Mouse (Mus musculus): Measurements from ENCODE around the gene Dolk. TPM values are rescaled to one million over a fixed set of nuclear protein-coding genes. Genes with fewer than 3 reads are reported as not detected.

Gene Dolk
- total and polyA plus RNA-seq, 3 experiments = 18.5 to 21.7 TPM; not detected in 1

DNA sequence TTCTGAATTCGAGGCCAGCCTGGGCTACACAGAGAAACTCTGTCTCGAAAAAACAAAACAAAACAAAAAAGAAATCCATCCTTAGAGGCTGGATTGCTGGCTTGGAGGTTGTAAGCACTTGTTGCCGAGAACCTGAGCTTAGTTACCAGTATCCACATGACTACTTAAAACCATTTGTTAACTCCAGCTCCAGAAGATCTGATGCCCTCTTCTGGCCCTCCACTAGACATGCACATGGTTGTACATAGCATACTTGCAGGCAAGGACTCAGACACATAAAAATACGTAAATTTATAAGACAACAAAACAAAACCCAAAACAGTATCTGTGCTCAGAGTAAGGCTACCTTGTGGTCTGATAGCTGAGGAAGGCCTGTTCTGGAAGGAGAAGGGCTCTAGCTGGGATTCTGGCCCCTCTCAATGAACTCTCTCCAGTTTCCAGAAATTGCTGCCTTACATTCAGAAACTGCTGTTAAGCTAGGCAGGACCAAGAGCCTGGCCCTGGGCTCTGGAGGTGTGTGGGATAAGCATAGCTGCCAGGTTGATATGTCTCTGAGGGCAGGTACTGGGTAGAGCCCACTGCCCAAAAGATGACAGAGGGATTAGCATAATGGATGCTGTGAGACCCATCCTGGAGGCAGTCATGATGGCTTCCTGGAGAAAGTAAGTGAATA, 24.9 kb downstream of the Dolk start:
- Histone ChIP-seq H3K36me3 (ENCODE audit: control insufficient read depth in 1 of 2, insufficient read depth in 2 of 2, low read length in 2 of 2) (peaks cover 0 to 14% of the 10 kb centered on the region in 2 experiments; a peak in 3 of 4 replicates), H3K9me3 (replicated peaks; ENCODE audit: insufficient read depth, low read length) (no peaks in the 10 kb centered on the region), H3K4me1 (ENCODE audit: control insufficient read depth in 1 of 2, insufficient read depth in 2 of 2, low read length in 2 of 2) (peaks cover 10 to 14% of the 10 kb centered on the region in 2 experiments), H3K9ac (ENCODE audit: control insufficient read depth, low read depth, low read length, poor library complexity, severe bottlenecking) (no peak overlapping the region), H3K27me3 (ENCODE audit: control insufficient read depth in 1 of 2, insufficient read depth in 2 of 2, low read length in 2 of 2) (no peaks in the 10 kb centered on the region), H3K27ac (ENCODE audit: control insufficient read depth, low read depth, low read length) (no peak overlapping the region), H3K79me2 (ENCODE audit: control insufficient read depth, insufficient read depth, low read length, poor library complexity) (no peaks in the 10 kb centered on the region; the same call in 1 of the 2 replicates), H3K4me3 (ENCODE audit: control insufficient read depth in 1 of 2, insufficient read depth in 1 of 2, low read depth in 2 of 2, low read length in 2 of 2) (no peak overlapping the region)
- TF ChIP-seq USF2 (IDR thresholded peaks at IDR 0.05; ENCODE audit: borderline replicate concordance in 1 of 2, insufficient read depth in 1 of 2, low read depth in 1 of 2, low read length in 2 of 2) (no peak), CTCF (IDR thresholded peaks at IDR 0.05 in 2 of 3, conservative IDR thresholded peaks at IDR 0.05 in 1 of 3; ENCODE audit: control insufficient read depth in 1 of 3, insufficient read depth in 1 of 3, low read depth in 2 of 3, low read length in 3 of 3, poor library complexity in 1 of 3, severe bottlenecking in 1 of 3) (peak in 1 of 3 experiments; percentile 38; a peak in 2 of 6 replicates), SMC3 (IDR thresholded peaks at IDR 0.05; ENCODE audit: low read depth, low read length) (peak; percentile 32; the same call in 1 of the 2 replicates)
- peak; percentile 37 for DNase-seq (ENCODE audit: low read depth, low spot score)

DNA sequence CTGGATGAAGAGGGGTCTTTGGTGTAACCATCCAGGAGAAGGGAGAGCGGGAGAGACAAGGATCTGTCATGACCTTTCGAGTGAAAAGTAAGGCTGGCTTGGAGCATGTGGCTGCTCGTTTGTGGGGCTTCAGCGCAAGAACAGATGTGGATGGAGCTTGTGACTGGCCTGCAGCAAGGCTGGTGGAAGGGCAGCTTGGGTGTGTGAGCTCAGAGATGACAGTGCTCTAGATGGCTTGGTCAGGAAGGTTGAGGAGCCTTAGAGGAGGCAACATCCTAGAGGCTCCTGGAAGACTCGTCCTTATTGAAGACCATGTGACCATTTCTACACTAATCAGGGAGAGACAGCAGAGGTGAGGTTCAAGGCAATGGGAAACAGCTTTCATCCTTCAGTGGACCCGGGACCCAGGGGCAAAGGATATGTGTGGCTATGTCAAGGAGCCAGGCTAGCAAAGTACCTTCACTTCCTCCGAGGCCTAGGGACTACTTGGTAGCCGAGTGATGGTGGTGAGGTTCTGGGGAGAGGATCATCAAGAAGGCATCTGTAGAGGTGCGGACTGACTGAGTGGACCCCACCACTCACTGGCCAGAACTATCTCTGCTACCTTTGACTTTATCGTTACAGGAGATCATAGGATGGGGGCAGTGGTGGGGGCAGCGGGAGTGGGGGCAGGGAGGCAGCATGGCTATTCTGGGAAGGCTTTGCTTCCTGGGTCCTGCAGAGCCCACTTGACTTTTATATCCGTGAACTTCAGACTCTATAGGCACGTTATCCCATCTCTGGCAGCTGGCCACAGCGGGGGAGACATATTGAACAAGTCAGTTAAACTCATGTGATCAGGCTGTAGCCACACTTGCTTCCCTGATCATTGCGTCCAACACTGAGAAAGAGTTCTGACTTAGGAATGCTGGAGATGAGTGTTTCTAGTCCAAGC, 26.7 kb downstream of the Dolk start:
- DNase-seq (ENCODE audit: low read depth, low spot score) = no peak
- TF ChIP-seq TAL1 (IDR thresholded peaks at IDR 0.05; ENCODE audit: low read length) (no peak), BHLHE40 (IDR thresholded peaks at IDR 0.05; ENCODE audit: borderline replicate concordance, low read depth, low read length) (no peak), ZMIZ1 (IDR thresholded peaks at IDR 0.05; ENCODE audit: low read depth, low read length) (no peak), MXI1 (IDR thresholded peaks at IDR 0.05; ENCODE audit: low read depth, low read length) (no peak), ELF1 (IDR thresholded peaks at IDR 0.05; ENCODE audit: low read depth, low read length) (no peak), TCF12 (IDR thresholded peaks at IDR 0.05; ENCODE audit: low read depth, low read length) (no peak), MYB (IDR thresholded peaks at IDR 0.05; ENCODE audit: low read depth, low read length) (no peak), HCFC1 (IDR thresholded peaks at IDR 0.05; ENCODE audit: low read depth, low read length) (no peak)
- Histone ChIP-seq H3K79me2 (ENCODE audit: control insufficient read depth, insufficient read depth, low read length, poor library complexity) (no peaks in the 10 kb centered on the region), H3K9me3 (replicated peaks; ENCODE audit: insufficient read depth, low read length) (no peaks in the 10 kb centered on the region), H3K4me1 (ENCODE audit: control insufficient read depth in 1 of 2, insufficient read depth in 2 of 2, low read length in 2 of 2) (no peaks in the 10 kb centered on the region), H3K27me3 (ENCODE audit: control insufficient read depth in 1 of 2, insufficient read depth in 2 of 2, low read length in 2 of 2) (no peaks in the 10 kb centered on the region), H3K4me3 (ENCODE audit: control insufficient read depth in 1 of 2, insufficient read depth in 1 of 2, low read depth in 2 of 2, low read length in 2 of 2) (no peak overlapping the region), H3K36me3 (ENCODE audit: control insufficient read depth in 1 of 2, insufficient read depth in 2 of 2, low read length in 2 of 2) (no peaks in the 10 kb centered on the region; a peak in 1 of 4 replicates), H3K9ac (ENCODE audit: control insufficient read depth, low read depth, low read length, poor library complexity, severe bottlenecking) (no peak overlapping the region), H3K27ac (ENCODE audit: control insufficient read depth, low read depth, low read length) (no peak overlapping the region)
